Mouse (Mus musculus): Measurements from ENCODE around the gene Gorab. TPM values are rescaled to one million over a fixed set of nuclear protein-coding genes. Genes with fewer than 3 reads are reported as not detected.

Gene Gorab
- polyA plus RNA-seq, 1 experiment from 2014 or later: 29.7 TPM

DNA sequence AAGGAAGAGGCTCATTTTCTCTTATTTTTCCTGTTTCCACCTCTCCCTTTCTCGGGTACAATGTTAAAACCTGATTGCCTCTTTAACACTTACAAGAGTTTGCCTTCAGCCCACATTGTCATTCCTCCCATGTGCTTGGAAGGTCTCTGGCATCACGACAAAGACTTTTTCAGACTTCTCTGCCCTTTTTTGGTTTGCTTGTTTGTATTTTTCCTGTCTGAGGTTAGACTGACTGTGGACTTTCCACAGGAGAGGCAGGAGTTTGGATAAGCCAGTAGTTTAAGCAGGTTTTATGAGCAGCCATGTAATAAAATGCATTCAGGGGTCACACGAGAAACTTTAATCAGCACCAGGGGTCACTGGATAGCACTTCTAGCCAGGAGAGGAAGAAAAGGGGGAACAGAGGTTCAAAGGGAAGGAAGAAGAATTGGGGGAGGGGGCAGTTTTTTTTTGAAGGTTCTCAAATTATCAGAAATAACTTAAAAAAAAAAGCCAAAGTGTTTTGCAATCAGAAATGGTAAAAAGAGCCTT is 47.8 kb downstream of the Gorab start:
- Histone ChIP-seq H3K36me3 (no peaks in the 10 kb centered on the region), H3K9me3 (no peaks in the 10 kb centered on the region), H3K9ac (no peak overlapping the region), H3K27me3 (no peaks in the 10 kb centered on the region), H3K4me1 (peaks cover 9% of the 10 kb centered on the region; the same call in 1 of the 2 replicates), H3K4me3 (no peak overlapping the region), H3K4me2 (no peak overlapping the region), H3K27ac (no peak overlapping the region)
- 21% methylated on average over 3 of the region's 3 CpGs for WGBS
- ATAC-seq (ENCODE audit: insufficient number of reproducible peaks, low FRiP score, low TSS enrichment, low read depth): no peak

DNA sequence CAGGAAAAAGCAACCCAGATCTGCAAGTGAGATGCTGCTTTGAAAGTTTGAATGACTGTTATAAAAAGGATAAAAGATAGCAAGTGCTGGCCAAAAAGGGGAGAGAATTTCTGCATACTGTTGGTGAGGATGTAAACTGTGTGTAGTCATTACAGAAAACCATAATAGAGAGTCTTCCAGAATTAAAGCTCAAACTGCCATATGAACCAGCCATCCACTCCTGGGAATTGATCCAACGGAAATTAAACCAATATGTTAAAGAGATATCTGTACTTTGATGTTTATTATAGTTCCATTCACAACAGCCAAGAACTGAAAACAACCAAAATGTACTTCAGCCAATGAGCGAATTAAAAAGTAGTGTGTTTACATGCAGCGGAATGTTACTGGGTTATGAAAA is 52.5 kb downstream of the Gorab start:
- no peak overlapping the region for H3K27ac ChIP-seq
- H3K9me3 ChIP-seq: no peaks in the 10 kb centered on the region
- H3K27me3 ChIP-seq: no peaks in the 10 kb centered on the region
- no peak for ATAC-seq (ENCODE audit: insufficient number of reproducible peaks, low FRiP score, low TSS enrichment, low read depth)
- peaks cover 3% of the 10 kb centered on the region; the same call in 1 of the 2 replicates for H3K4me1 ChIP-seq
- H3K9ac ChIP-seq: no peak overlapping the region
- no peak overlapping the region for H3K4me3 ChIP-seq
- 59% methylated on average over 3 of the region's 3 CpGs for WGBS
- H3K4me2 ChIP-seq: no peak overlapping the region
- H3K36me3 ChIP-seq: no peaks in the 10 kb centered on the region

DNA sequence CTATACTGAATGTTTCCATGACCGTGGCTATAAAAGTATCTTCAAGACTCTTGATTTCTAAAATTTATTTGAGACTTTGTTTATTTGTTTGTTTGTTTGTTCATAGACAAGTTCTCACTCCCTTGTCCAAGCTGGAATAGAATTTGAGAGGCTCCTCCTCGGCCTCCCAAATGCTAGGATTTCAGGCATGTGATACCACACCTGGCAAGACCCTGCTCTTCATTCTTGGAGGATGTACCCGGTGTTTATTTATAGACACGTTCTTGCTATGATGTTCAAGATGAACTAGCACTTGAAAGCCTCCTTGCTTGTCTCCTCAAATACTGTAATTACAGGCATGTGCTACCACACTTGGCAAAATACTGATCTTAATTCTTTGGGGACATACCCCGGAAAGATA is 57.9 kb downstream of the Gorab start:
- Histone ChIP-seq H3K36me3 (no peaks in the 10 kb centered on the region), H3K4me2 (no peak overlapping the region), H3K9ac (no peak overlapping the region), H3K27ac (no peak overlapping the region), H3K27me3 (no peaks in the 10 kb centered on the region), H3K4me1 (no peaks in the 10 kb centered on the region), H3K9me3 (no peaks in the 10 kb centered on the region), H3K4me3 (no peak overlapping the region)
- ATAC-seq (ENCODE audit: insufficient number of reproducible peaks, low FRiP score, low TSS enrichment, low read depth): no peak
- WGBS: 75% methylated on average over 5 of the region's 5 CpGs

- ATAC-seq (ENCODE audit: insufficient number of reproducible peaks, low FRiP score, low TSS enrichment, low read depth): no peak
- no peaks in the 10 kb centered on the region for H3K36me3 ChIP-seq
- H3K4me1 ChIP-seq: no peaks in the 10 kb centered on the region
- no peak overlapping the region for H3K9ac ChIP-seq
- H3K27ac ChIP-seq: no peak overlapping the region
- WGBS: 47% methylated on average over 1 of the region's 1 CpGs
- H3K4me3 ChIP-seq: no peak overlapping the region
- no peaks in the 10 kb centered on the region for H3K27me3 ChIP-seq
- no peak overlapping the region for H3K4me2 ChIP-seq
- H3K9me3 ChIP-seq: no peaks in the 10 kb centered on the region
These were observed 58.5 kb downstream of the Gorab start for GRCm38 (mm10) chr1:163344931-163345330.

- Histone ChIP-seq H3K36me3 (no peaks in the 10 kb centered on the region), H3K4me2 (no peak overlapping the region), H3K27ac (no peak overlapping the region), H3K27me3 (no peaks in the 10 kb centered on the region), H3K4me3 (no peak overlapping the region), H3K9me3 (no peaks in the 10 kb centered on the region), H3K9ac (no peak overlapping the region), H3K4me1 (no peaks in the 10 kb centered on the region)
- WGBS: 79% methylated on average over 3 of the region's 3 CpGs
- ATAC-seq (ENCODE audit: insufficient number of reproducible peaks, low FRiP score, low TSS enrichment, low read depth): no peak
These were observed 64.3 kb downstream of the Gorab start for GRCm38 (mm10) chr1:163339219-163339561.

- Histone ChIP-seq H3K36me3 (no peaks in the 10 kb centered on the region), H3K4me1 (no peaks in the 10 kb centered on the region), H3K27ac (no peak overlapping the region), H3K4me2 (no peak overlapping the region), H3K27me3 (no peaks in the 10 kb centered on the region), H3K4me3 (no peak overlapping the region), H3K9me3 (no peaks in the 10 kb centered on the region), H3K9ac (no peak overlapping the region)
- WGBS: 56% methylated on average over 7 of the region's 7 CpGs
- ATAC-seq (ENCODE audit: insufficient number of reproducible peaks, low FRiP score, low TSS enrichment, low read depth): no peak
These were observed 64.8 kb downstream of the Gorab start for GRCm38 (mm10) chr1:163338525-163339218.

DNA sequence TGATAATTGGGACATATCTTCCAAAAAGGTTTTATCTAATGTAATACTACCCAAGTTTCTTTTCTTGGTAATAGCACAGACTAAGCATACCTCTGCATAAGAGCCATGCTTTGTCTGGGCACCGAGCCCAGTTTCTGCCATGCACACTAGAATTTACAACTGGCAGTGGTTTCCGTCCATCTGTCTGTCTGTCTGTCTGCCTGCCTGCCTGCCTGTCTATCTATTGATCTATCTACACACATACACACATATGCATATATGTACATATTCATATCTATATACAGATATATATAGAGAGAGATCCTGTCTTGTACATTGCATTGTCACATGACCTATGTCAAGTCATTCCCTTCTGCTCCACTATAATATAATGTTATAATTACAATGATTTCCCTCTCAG is 65.6 kb downstream of the Gorab start:
- Histone ChIP-seq H3K27ac (no peak overlapping the region), H3K27me3 (no peaks in the 10 kb centered on the region), H3K36me3 (no peaks in the 10 kb centered on the region), H3K9ac (no peak overlapping the region), H3K9me3 (no peaks in the 10 kb centered on the region), H3K4me1 (no peaks in the 10 kb centered on the region), H3K4me3 (no peak overlapping the region), H3K4me2 (no peak overlapping the region)
- ATAC-seq (ENCODE audit: insufficient number of reproducible peaks, low FRiP score, low TSS enrichment, low read depth): no peak
- 62% methylated on average over 2 of the region's 2 CpGs for WGBS

Other genes starting within 250 kb of the Gorab start
- 102 and 115 TPM in 2 replicates for gene Prrx1, start 90.0 kb downstream of the Gorab start, polyA plus RNA-seq (2015; fragmentation: Nextera tagmentation; extraction: Ambion mirVana)

Measured in limb, embryonic 15.5 days (tissue).